Mouse (Mus musculus) limb, embryonic 13.5 days (tissue): Measurements from ENCODE around the gene Kif2c. TPM values are rescaled to one million over a fixed set of nuclear protein-coding genes. Genes with fewer than 3 reads are reported as not detected.

Source experiments
- ATAC-seq: fragments of 200-750 bp; cut with Nextera tagmentation; 2 replicates; pipeline ENCODE4 v1.8.0; 2017; ENCODE audit warnings: low read depth, moderate number of reproducible peaks, moderate TSS enrichment; ENCODE audit not compliant: low FRiP score
- H3K27ac ChIP-seq: fragments of 300-500 bp; sonication (generic); 2 replicates; pipeline ENCODE4 v1.5.1; 2015; ENCODE audit warnings: inconsistent platforms, mild to moderate bottlenecking, moderate library complexity
- H3K27me3 ChIP-seq: fragments of 300-500 bp; sonication (generic); 2 replicates; pipeline ENCODE4 v1.6.1; 2015; ENCODE audit warnings: mild to moderate bottlenecking, inconsistent platforms
- H3K36me3 ChIP-seq: fragments of 300-500 bp; sonication (generic); 2 replicates; pipeline ENCODE4 v1.6.1; 2015; ENCODE audit warnings: inconsistent platforms, mild to moderate bottlenecking, moderate library complexity
- H3K4me1 ChIP-seq: fragments of 300-500 bp; sonication (generic); 2 replicates; pipeline ENCODE4 v1.6.1; 2015; ENCODE audit warnings: inconsistent platforms
- H3K4me2 ChIP-seq: fragments of 300-500 bp; sonication (generic); replicated peaks from 2 replicates; pipeline ENCODE4 v1.6.1; 2015; ENCODE audit warnings: inconsistent platforms, mild to moderate bottlenecking, moderate library complexity
- H3K4me3 ChIP-seq: fragments of 300-500 bp; sonication (generic); 2 replicates; pipeline ENCODE4 v1.5.1; 2015; ENCODE audit warnings: moderate library complexity, mild to moderate bottlenecking, inconsistent platforms
- H3K9ac ChIP-seq: fragments of 300-500 bp; sonication (generic); 2 replicates; pipeline ENCODE4 v1.6.1; 2015; ENCODE audit warnings: mild to moderate bottlenecking, inconsistent platforms
- H3K9me3 ChIP-seq: fragments of 300-500 bp; sonication (generic); 2 replicates; pipeline ENCODE4 v1.6.1; 2016; ENCODE audit warnings: inconsistent platforms
- WGBS: fragments of 180-500 bp; shearing (Covaris S2); methylation state at CpG from one replicate; pipeline ENCODE4 v1.1.7; 2015; 5-methylcytosine and 5-hydroxymethylcytosine counted together
- polyA plus RNA-seq: library from polyadenylated mRNA; unstranded; fragments of >200 nt; fragmentation: Nextera tagmentation; extraction: Ambion mirVana; gene quantifications from 2 replicates; pipeline ENCODE4 v1.2.1, GENCODE M21; 2015

The Kif2c gene
- polyA plus RNA-seq, 1 experiment from 2014 or later, result 72.6 TPM

DNA sequence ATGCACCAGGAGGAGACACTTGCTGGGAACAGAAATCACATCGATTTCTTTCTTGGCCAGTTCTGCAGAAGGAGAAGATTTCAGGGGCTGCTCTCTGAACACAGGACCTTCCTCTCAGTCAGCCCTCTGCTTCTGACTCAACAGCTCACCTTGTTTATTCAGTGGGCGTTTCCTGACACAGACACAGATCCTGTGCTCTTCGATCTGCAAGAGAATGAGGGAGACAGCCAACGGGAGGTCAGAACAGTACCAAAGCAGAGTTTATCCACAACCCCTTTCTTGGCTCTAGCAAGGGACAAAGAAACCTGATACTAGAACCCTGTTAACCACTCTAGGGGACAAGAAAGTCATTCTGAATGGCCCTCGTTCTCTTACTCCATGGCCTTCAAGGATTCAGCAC lies 12.5 kb downstream of the Kif2c start:
- Histone ChIP-seq H3K27ac (no peak overlapping the region), H3K4me1 (no peaks in the 10 kb centered on the region), H3K9me3 (no peaks in the 10 kb centered on the region), H3K36me3 (peaks cover 98% of the 10 kb centered on the region), H3K4me3 (no peak overlapping the region), H3K4me2 (no peak overlapping the region), H3K9ac (no peak overlapping the region), H3K27me3 (no peaks in the 10 kb centered on the region)
- no peak for ATAC-seq
- 89% methylated on average over 5 of the region's 5 CpGs for WGBS

- Histone ChIP-seq H3K36me3 (peaks cover 71% of the 10 kb centered on the region), H3K4me3 (no peak overlapping the region), H3K4me1 (no peaks in the 10 kb centered on the region), H3K4me2 (no peak overlapping the region), H3K9ac (peak overlapping the region; percentile 35; the same call in 1 of the 2 replicates), H3K27ac (no peak overlapping the region), H3K9me3 (no peaks in the 10 kb centered on the region), H3K27me3 (no peaks in the 10 kb centered on the region)
- ATAC-seq, result no peak
- 67% methylated on average over 4 of the region's 4 CpGs for WGBS
Observed at GRCm38 (mm10) chr4:117161183-117161582, 21.3 kb downstream of the Kif2c start.

DNA sequence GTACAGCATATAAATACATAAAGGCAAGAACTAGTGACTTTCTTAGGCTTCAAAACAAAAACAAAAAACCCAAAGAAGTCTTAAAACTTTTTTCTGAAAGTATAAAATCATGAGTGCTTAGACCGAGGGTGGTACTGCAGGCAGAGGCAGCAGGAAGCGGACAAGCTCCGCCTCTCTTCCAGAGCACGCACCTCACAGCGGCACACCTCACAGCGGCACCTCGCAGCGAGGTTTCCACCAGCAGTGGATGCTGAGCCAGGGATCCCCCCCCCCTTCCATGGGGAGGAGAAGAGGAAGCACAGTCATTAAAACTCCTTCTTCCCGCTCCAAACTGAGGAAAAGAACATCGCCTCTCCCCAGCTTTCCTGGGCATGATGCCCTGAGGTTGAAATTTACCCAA lies 22.8 kb downstream of the Kif2c start:
- ATAC-seq, result no peak
- H3K4me2 ChIP-seq, result no peak overlapping the region
- WGBS, result 75% methylated on average over 10 of the region's 10 CpGs
- H3K27ac ChIP-seq, result no peak overlapping the region
- H3K4me1 ChIP-seq, result peaks cover 4% of the 10 kb centered on the region; the same call in 1 of the 2 replicates
- H3K4me3 ChIP-seq, result no peak overlapping the region
- H3K9me3 ChIP-seq, result no peaks in the 10 kb centered on the region
- H3K9ac ChIP-seq, result peak overlapping the region; percentile 43; the same call in 1 of the 2 replicates
- peaks cover 56% of the 10 kb centered on the region for H3K36me3 ChIP-seq
- H3K27me3 ChIP-seq, result no peaks in the 10 kb centered on the region

GRCm38 (mm10) chr4:117156372-117156771 lies 26.1 kb downstream of the Kif2c start:
- Histone ChIP-seq H3K9ac (no peak overlapping the region; the same call in 1 of the 2 replicates), H3K4me3 (peak overlapping the region; percentile 76)

DNA sequence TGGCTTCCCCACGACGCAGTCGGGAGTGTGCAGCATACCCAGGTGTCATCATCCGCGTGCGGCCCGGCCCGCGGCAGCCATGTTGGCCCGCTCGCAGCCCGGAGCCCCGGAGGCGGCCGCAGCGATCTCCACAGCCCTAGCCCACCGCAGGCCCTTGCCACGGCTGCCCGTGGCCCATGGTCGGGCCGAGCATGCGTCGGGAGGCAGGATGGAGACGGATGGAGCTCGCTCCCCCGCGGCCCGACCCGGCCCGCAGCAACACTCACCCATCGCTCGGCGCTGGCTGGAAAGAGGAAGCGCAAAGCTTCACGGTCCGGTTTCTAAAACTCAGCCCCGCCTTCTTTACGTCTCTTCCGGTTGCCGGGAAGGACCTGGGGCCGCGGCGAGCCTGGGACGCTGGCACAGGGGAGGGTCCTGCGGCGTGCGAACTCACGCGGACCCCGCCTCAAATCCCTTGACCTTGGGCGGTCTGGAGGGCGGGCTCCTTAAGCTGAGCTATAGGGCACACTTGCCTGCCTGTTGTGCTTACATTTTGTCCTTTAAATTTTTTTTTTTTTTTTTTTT lies 26.6 kb downstream of the Kif2c start, which contains the start of gene Rps8:
Gene Rps8 (minus strand): TSS at position 452 of the 564 bp plus-strand sequence.
- H3K27me3 ChIP-seq, result no peaks in the 10 kb centered on the region
- peaks cover 56% of the 10 kb centered on the region for H3K36me3 ChIP-seq
- H3K9me3 ChIP-seq, result no peaks in the 10 kb centered on the region
- H3K27ac ChIP-seq, result peak within 1 kb of the TSS; percentile 93
- peak within 1 kb of the TSS; percentile 99 for H3K9ac ChIP-seq
- 0% methylated on average over 40 of the region's 52 CpGs for WGBS
- H3K4me1 ChIP-seq, result peaks cover 25% of the 10 kb centered on the region
- ATAC-seq, result peak; percentile 94
- peak within 1 kb of the TSS; percentile 86 for H3K4me2 ChIP-seq
- H3K4me3 ChIP-seq, result peak within 1 kb of the TSS; percentile 76

More at GRCm38 (mm10) chr4:117156372-117156771, 26.1 kb downstream of the Kif2c start:
- no peak overlapping the region; the same call in 1 of the 2 replicates for H3K27ac ChIP-seq
- H3K9me3 ChIP-seq, result no peaks in the 10 kb centered on the region
- peaks cover 56% of the 10 kb centered on the region for H3K36me3 ChIP-seq
- no peaks in the 10 kb centered on the region for H3K27me3 ChIP-seq
- no peak for ATAC-seq
- H3K4me2 ChIP-seq, result peak overlapping the region; percentile 86
- WGBS, result 33% methylated on average over 6 of the region's 6 CpGs
- peaks cover 25% of the 10 kb centered on the region for H3K4me1 ChIP-seq

GRCm38 (mm10) chr4:117155020-117155791 lies 27.2 kb downstream of the Kif2c start:
- peaks cover 25% of the 10 kb centered on the region for H3K4me1 ChIP-seq
- H3K4me2 ChIP-seq, result peak overlapping the region; percentile 86
- peak overlapping the region; percentile 99 for H3K9ac ChIP-seq
- peak overlapping the region; percentile 76 for H3K4me3 ChIP-seq
- H3K36me3 ChIP-seq, result peaks cover 57% of the 10 kb centered on the region
- H3K9me3 ChIP-seq, result no peaks in the 10 kb centered on the region
- peak; percentile 20 for ATAC-seq
- peak overlapping the region; percentile 93 for H3K27ac ChIP-seq
- no peaks in the 10 kb centered on the region for H3K27me3 ChIP-seq
- WGBS, result 2% methylated on average over 44 of the region's 44 CpGs

- 87% methylated on average over 5 of the region's 5 CpGs for WGBS
Observed at GRCm38 (mm10) chr4:117152714-117153113, 29.7 kb downstream of the Kif2c start.

GRCm38 (mm10) chr4:117151416-117151815 lies 31.0 kb downstream of the Kif2c start:
- Histone ChIP-seq H3K4me1 (peaks cover 25% of the 10 kb centered on the region), H3K9me3 (no peaks in the 10 kb centered on the region), H3K4me2 (no peak overlapping the region), H3K27me3 (no peaks in the 10 kb centered on the region), H3K36me3 (peaks cover 64% of the 10 kb centered on the region), H3K27ac (no peak overlapping the region), H3K4me3 (no peak overlapping the region), H3K9ac (no peak overlapping the region)
- no peak for ATAC-seq
- WGBS, result 75% methylated on average over 1 of the region's 1 CpGs

More at GRCm38 (mm10) chr4:117152714-117153113, 29.7 kb downstream of the Kif2c start:
- Histone ChIP-seq H3K4me1 (peaks cover 25% of the 10 kb centered on the region), H3K27ac (no peak overlapping the region), H3K4me2 (no peak overlapping the region), H3K36me3 (peaks cover 64% of the 10 kb centered on the region), H3K9me3 (no peaks in the 10 kb centered on the region), H3K4me3 (no peak overlapping the region), H3K27me3 (no peaks in the 10 kb centered on the region), H3K9ac (0 out of 2 replicates have a peak overlapping the region, but pooled peaks have one; percentile 99)
- no peak for ATAC-seq

- no peak for ATAC-seq
- Histone ChIP-seq H3K4me2 (no peak overlapping the region), H3K4me3 (no peak overlapping the region), H3K27ac (peak overlapping the region; percentile 28; the same call in 1 of the 2 replicates), H3K27me3 (no peaks in the 10 kb centered on the region), H3K36me3 (peaks cover 64% of the 10 kb centered on the region), H3K4me1 (peaks cover 25% of the 10 kb centered on the region), H3K9ac (no peak overlapping the region), H3K9me3 (no peaks in the 10 kb centered on the region)
- WGBS, result 87% methylated on average over 6 of the region's 6 CpGs
Observed at GRCm38 (mm10) chr4:117150212-117150733, 32.2 kb downstream of the Kif2c start.

DNA sequence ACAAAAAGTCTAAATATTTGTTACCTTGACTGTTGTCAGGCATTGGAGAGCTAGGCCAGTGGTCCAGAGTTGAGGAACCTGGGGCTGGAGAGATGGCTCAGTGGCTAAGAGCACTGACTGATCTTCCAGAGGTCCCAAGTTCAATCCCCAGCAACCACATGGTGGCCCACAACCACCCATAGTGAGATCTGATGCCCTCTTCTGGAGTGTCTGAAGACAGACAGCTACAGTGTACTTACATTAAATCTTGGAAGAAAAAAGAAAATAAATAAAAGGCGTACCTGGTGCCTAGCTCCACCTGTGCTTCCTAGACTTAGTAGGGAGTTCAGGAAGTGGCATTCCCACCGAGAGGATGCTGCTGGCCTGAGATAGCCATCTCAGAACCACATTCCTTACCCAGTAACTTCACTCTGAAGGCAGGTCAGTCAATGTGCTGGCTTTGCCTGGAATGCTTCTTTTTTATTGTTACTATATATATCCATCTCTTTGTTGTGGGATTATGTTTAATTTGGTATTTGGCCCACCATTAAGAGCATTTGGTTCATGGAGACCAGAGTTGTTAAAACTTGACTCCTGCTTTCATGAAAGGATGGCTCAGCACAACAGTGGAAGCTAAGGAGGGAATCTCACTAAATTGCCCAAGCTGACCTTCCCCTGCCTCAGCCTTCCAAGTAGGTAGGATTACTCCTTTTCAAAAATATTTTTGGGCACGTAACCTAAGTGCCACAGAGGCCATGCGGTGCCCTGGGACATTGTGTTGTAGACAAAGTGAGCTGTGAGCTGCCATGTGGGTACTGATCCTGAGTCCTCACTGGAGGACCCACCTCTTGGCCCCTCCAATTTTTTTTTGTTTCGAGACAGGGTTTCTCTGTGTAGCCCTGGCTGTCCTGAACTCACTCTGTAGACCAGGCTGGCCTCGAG lies 32.9 kb downstream of the Kif2c start:
- Histone ChIP-seq H3K27ac (peak overlapping the region; percentile 28; the same call in 1 of the 2 replicates), H3K9ac (no peak overlapping the region), H3K4me1 (peaks cover 21% of the 10 kb centered on the region), H3K4me2 (no peak overlapping the region), H3K27me3 (no peaks in the 10 kb centered on the region), H3K9me3 (no peaks in the 10 kb centered on the region), H3K36me3 (peaks cover 63% of the 10 kb centered on the region), H3K4me3 (no peak overlapping the region)
- no peak for ATAC-seq
- 70% methylated on average over 6 of the region's 6 CpGs for WGBS

- Histone ChIP-seq H3K4me3 (no peak overlapping the region), H3K27me3 (no peaks in the 10 kb centered on the region), H3K9ac (no peak overlapping the region), H3K9me3 (no peaks in the 10 kb centered on the region), H3K27ac (no peak overlapping the region), H3K36me3 (peaks cover 55% of the 10 kb centered on the region), H3K4me1 (peaks cover 13% of the 10 kb centered on the region), H3K4me2 (no peak overlapping the region)
- no peak for ATAC-seq
- 68% methylated on average over 24 of the region's 24 CpGs for WGBS
Observed at GRCm38 (mm10) chr4:117148815-117149214, 33.6 kb downstream of the Kif2c start.
